Mouse (Mus musculus): ENCODE measurements at regions not wholly inside any gene's neighbourhood (a gene's known extent, or its start where the extent isn't known, plus 50 kb on each side); places are given as distances from the start of the nearest gene placed in this dataset.

GRCm38 (mm10) chr13:110902994-110903644 is 351.7 kb upstream of the Actbl2 start:
- DNase-seq = peak; percentile 69

- DNase-seq = peak; percentile 2
Observed at GRCm38 (mm10) chr13:110907319-110907955, 347.4 kb upstream of the Actbl2 start.

- no peak for DNase-seq
Observed at GRCm38 (mm10) chr13:110911866-110912265, 342.9 kb upstream of the Actbl2 start.

GRCm38 (mm10) chr13:110913177-110913576 is 341.6 kb upstream of the Actbl2 start:
- no peak for DNase-seq

GRCm38 (mm10) chr13:110913687-110914086 is 341.1 kb upstream of the Actbl2 start:
- no peak for DNase-seq

GRCm38 (mm10) chr13:110915161-110915560 is 339.7 kb upstream of the Actbl2 start:
- DNase-seq = no peak

- DNase-seq = no peak
Observed at GRCm38 (mm10) chr13:110923936-110924335, 330.9 kb upstream of the Actbl2 start.

GRCm38 (mm10) chr13:110924897-110925296 is 329.9 kb upstream of the Actbl2 start:
- DNase-seq = no peak

GRCm38 (mm10) chr13:110928143-110928542 is 326.7 kb upstream of the Actbl2 start:
- no peak for DNase-seq

GRCm38 (mm10) chr13:110928894-110929293 is 325.9 kb upstream of the Actbl2 start:
- DNase-seq = no peak

GRCm38 (mm10) chr13:110929579-110929978 is 325.2 kb upstream of the Actbl2 start:
- peak; percentile 42 for DNase-seq

- no peak for DNase-seq
Observed at GRCm38 (mm10) chr13:110941587-110941986, 313.2 kb upstream of the Actbl2 start.

- DNase-seq = no peak
Observed at GRCm38 (mm10) chr13:110942986-110943644, 311.7 kb upstream of the Actbl2 start.

- DNase-seq = no peak
Observed at GRCm38 (mm10) chr13:110944061-110944460, 310.8 kb upstream of the Actbl2 start.

- no peak for DNase-seq
Observed at GRCm38 (mm10) chr13:110944683-110945082, 310.1 kb upstream of the Actbl2 start.

GRCm38 (mm10) chr13:110960212-110960611 is 294.6 kb upstream of the Actbl2 start:
- DNase-seq = no peak

GRCm38 (mm10) chr13:110967109-110967508 is 287.7 kb upstream of the Actbl2 start:
- DNase-seq = peak; percentile 7

- peak; percentile 34 for DNase-seq
Observed at GRCm38 (mm10) chr13:110967626-110968506, 286.9 kb upstream of the Actbl2 start.

GRCm38 (mm10) chr13:110968507-110968905 is 286.3 kb upstream of the Actbl2 start:
- DNase-seq = no peak

- DNase-seq = no peak
Observed at GRCm38 (mm10) chr13:110977379-110977778, 277.4 kb upstream of the Actbl2 start.

GRCm38 (mm10) chr13:110978022-110978421 is 276.8 kb upstream of the Actbl2 start:
- no peak for DNase-seq

- no peak for DNase-seq
Observed at GRCm38 (mm10) chr13:110990677-110991076, 264.1 kb upstream of the Actbl2 start.

GRCm38 (mm10) chr13:110991121-110991520 is 263.7 kb upstream of the Actbl2 start:
- DNase-seq = no peak

Data from adrenal gland, adult 8-10 months (tissue).